9 mouse cellular contexts compared by ENCODE assay signal in genomic region chr3:88146376-88147112, GRCm38 (mm10). TPM values are rescaled to one million over a fixed set of nuclear protein-coding genes. Genes with fewer than 3 reads are reported as not detected.
A peak's percentile ranks its signal among the peaks of the same experiment; 100 is the strongest.
DNase-seq lines count a peak whose midpoint lies in the region; ATAC-seq and TF ChIP-seq lines count a peak whose summit lies in the region.
"Had no signal": no experiment of that assay in that cellular context is flagged by ENCODE, and none has a peak within 500 bp of the region (broad histone marks: within the 10 kb centered on the region; RNA-seq: fewer than 3 reads in every experiment).

No protein-coding gene starts in this region.

- H3K4me3 ChIP-seq in cerebellum, adult 2 months (replicated peaks; ENCODE audit: insufficient read depth, low read depth, low read length), result no peak overlapping the region
- peak overlapping the region; percentile 81 for H3K4me3 ChIP-seq in megakaryocyte, embryonic 14.5 days (replicated peaks)
- H3K4me3 ChIP-seq in limb, embryonic 12.5 days (replicated peaks), result no peak overlapping the region
- no peak overlapping the region for H3K4me3 ChIP-seq in stomach, embryonic 16.5 days (replicated peaks; ENCODE audit: low read length)

- no peak overlapping the region; the same call in 1 of the 2 replicates for H3K9ac ChIP-seq in limb, embryonic 12.5 days (replicated peaks)
- peak overlapping the region; percentile 95; the same call in 1 of the 2 replicates for H3K9ac ChIP-seq in stomach, embryonic 16.5 days (ENCODE audit: low read length)

- no peak for TF ChIP-seq CTCF in cerebellum, adult 2 months (IDR thresholded peaks at IDR 0.05; ENCODE audit: borderline replicate concordance, insufficient read depth, low read depth, low read length)

- no peak for TF ChIP-seq POLR2A in cerebellum, adult 2 months (IDR thresholded peaks at IDR 0.05; ENCODE audit: borderline replicate concordance, insufficient read depth, low read length)

- no peaks in the 10 kb centered on the region for H3K27me3 ChIP-seq in cerebellum, adult 2 months (ENCODE audit: control insufficient read depth, insufficient read depth, low read length)
- H3K27me3 ChIP-seq in megakaryocyte, embryonic 14.5 days (replicated peaks), result no peaks in the 10 kb centered on the region
- no peaks in the 10 kb centered on the region for H3K27me3 ChIP-seq in limb, embryonic 12.5 days
- H3K27me3 ChIP-seq in stomach, embryonic 16.5 days (ENCODE audit: control insufficient read depth, insufficient read depth, low read length), result no peaks in the 10 kb centered on the region

- 21% methylated on average over 5 of the region's 5 CpGs for WGBS in cerebellum, adult 2 months
- 47% methylated on average over 5 of the region's 5 CpGs for WGBS in limb, embryonic 12.5 days
- WGBS in stomach, embryonic 16.5 days, result 39% methylated on average over 5 of the region's 5 CpGs

- H3K4me1 ChIP-seq in cerebellum, adult 2 months (ENCODE audit: control insufficient read depth, insufficient read depth, low read length), result peaks cover 54% of the 10 kb centered on the region
- H3K4me1 ChIP-seq in megakaryocyte, embryonic 14.5 days, result peaks cover 88% of the 10 kb centered on the region
- peaks cover 88% of the 10 kb centered on the region for H3K4me1 ChIP-seq in limb, embryonic 12.5 days (replicated peaks)
- H3K4me1 ChIP-seq in stomach, embryonic 16.5 days (ENCODE audit: control insufficient read depth, insufficient read depth, low read length), result peaks cover 75% of the 10 kb centered on the region

- no peaks in the 10 kb centered on the region for H3K9me3 ChIP-seq in megakaryocyte, embryonic 14.5 days
- no peaks in the 10 kb centered on the region for H3K9me3 ChIP-seq in limb, embryonic 12.5 days
- no peaks in the 10 kb centered on the region for H3K9me3 ChIP-seq in stomach, embryonic 16.5 days (replicated peaks; ENCODE audit: control insufficient read depth, low read length)

- H3K27ac ChIP-seq in cerebellum, adult 2 months (ENCODE audit: insufficient read depth, low read length), result peak overlapping the region; percentile 96
- H3K27ac ChIP-seq in limb, embryonic 12.5 days, result peak overlapping the region; percentile 56; the same call in 1 of the 2 replicates
- H3K27ac ChIP-seq in stomach, embryonic 16.5 days (ENCODE audit: low read length), result no peak overlapping the region

- peaks cover 54% of the 10 kb centered on the region for H3K36me3 ChIP-seq in megakaryocyte, embryonic 14.5 days (replicated peaks; ENCODE audit: low read length)
- H3K36me3 ChIP-seq in limb, embryonic 12.5 days, result 0 out of 2 replicates have a peak, but pooled peaks cover 6% of the 10 kb centered on the region
- no peaks in the 10 kb centered on the region for H3K36me3 ChIP-seq in stomach, embryonic 16.5 days (ENCODE audit: control insufficient read depth, insufficient read depth, low read length)

- ATAC-seq in megakaryocyte, adult 5-6 weeks (ENCODE audit: poor library complexity, severe bottlenecking), result no peak
- ATAC-seq in limb, embryonic 12.5 days (ENCODE audit: insufficient number of reproducible peaks, insufficient read depth, low FRiP score, low TSS enrichment, low read depth), result no peak
- ATAC-seq in stomach, embryonic 16.5 days (ENCODE audit: insufficient read depth, low FRiP score), result no peak

- peak overlapping the region; percentile 94 for H3K4me2 ChIP-seq in limb, embryonic 12.5 days
- 0 out of 2 replicates have a peak overlapping the region, but pooled peaks have one; percentile 16 for H3K4me2 ChIP-seq in stomach, embryonic 16.5 days (ENCODE audit: low read depth, low read length)

- DNase-seq in cerebellum, adult 2 months, result peak; percentile 10 to 25
- DNase-seq in cerebellum, adult 11 months, result no peak
- no peak for DNase-seq in retina, postnatal 1 day
- DNase-seq in gastrocnemius, adult 8-10 months (ENCODE audit: low spot score in 2 of 2), result no peak
- DNase-seq: gastrocnemius, postnatal 10 days had no signal

RNA-seq across cellular contexts. Expression of gene Mef2d, which starts 4.4 kb away (rescaled TPM):
- 102 and 116 TPM in 2 replicates for polyA plus RNA-seq in cerebellum, adult 2 months (2012; rRNA removed)
- 60.2 and 145 TPM in 2 replicates for polyA plus RNA-seq in megakaryocyte, embryonic 14.5 days (2012; ENCODE audit: insufficient read depth, low replicate concordance)
- 73.3 and 77.4 TPM in 2 replicates for total RNA-seq in megakaryocyte, adult 5-6 weeks (2015)
- 29.2 and 42.0 TPM in 2 replicates for total RNA-seq in megakaryocyte, adult 5-6 weeks (2017)
- polyA plus RNA-seq in limb, embryonic 12.5 days (2016; fragmentation: Nextera tagmentation; extraction: Ambion mirVana), result 12.1 and 14.3 TPM in 2 replicates
- polyA plus RNA-seq in stomach, embryonic 16.5 days (2015; fragmentation: Nextera tagmentation; extraction: Ambion mirVana), result 15.4 and 18.2 TPM in 2 replicates
- total RNA-seq in gastrocnemius, adult 8-10 months (2022), result 100 to 1,000 TPM; 164 to 186 (median 172) TPM

Comparison
In these comparisons a context has a peak if more than half of its experiments do, and no peak if none do; other contexts are left out.
1. DNase-seq: peak in cerebellum, adult 2 months (2 of 2); none in cerebellum, adult 11 months (single experiment), retina, postnatal 1 day (single experiment) and gastrocnemius, adult 8-10 months (0 of 2).